Mouse (Mus musculus) intestine, embryonic 14.5 days (tissue): ENCODE data around the gene Gm11937. TPM values are rescaled to one million over a fixed set of nuclear protein-coding genes. Genes with fewer than 3 reads are reported as not detected.
"Not testable (repeated sequence)": the region's sequence is repeated elsewhere in the genome, so short reads cannot be mapped to it uniquely, and the experiment has no call there.

Experiments used
- ATAC-seq: fragments of 200-750 bp; cut with Nextera tagmentation; replicated peaks from 2 replicates; pipeline ENCODE4 v1.8.0; 2017; ENCODE audit warnings: low read depth, moderate number of reproducible peaks, moderate TSS enrichment, moderate library complexity; ENCODE audit not compliant: low FRiP score, low TSS enrichment
- DNase-seq: peaks from one replicate; pipeline ENCODE4 v3.0.0-alpha.2; 2018; ENCODE audit warnings: low spot score
- H3K27ac ChIP-seq: fragments of 300-500 bp; sonication (generic); 2 replicates; pipeline ENCODE4 v1.5.1; 2014; ENCODE audit warnings: low read depth, mild to moderate bottlenecking, control low read depth
- H3K27me3 ChIP-seq: fragments of 300-500 bp; sonication (generic); replicated peaks from 2 replicates; pipeline ENCODE4 v1.6.1; 2014; ENCODE audit warnings: low read length, control low read depth; ENCODE audit not compliant: control insufficient read depth, insufficient read depth
- H3K36me3 ChIP-seq: fragments of 300-500 bp; sonication (generic); 2 replicates; pipeline ENCODE4 v1.6.1; 2014; ENCODE audit warnings: low read length, control low read depth; ENCODE audit not compliant: control insufficient read depth, insufficient read depth
- H3K4me1 ChIP-seq: fragments of 300-500 bp; sonication (generic); replicated peaks from 2 replicates; pipeline ENCODE4 v1.6.1; 2014; ENCODE audit warnings: low read length, control low read depth, mixed read lengths; ENCODE audit not compliant: control insufficient read depth, insufficient read depth
- H3K4me2 ChIP-seq: fragments of 300-500 bp; sonication (generic); 2 replicates; pipeline ENCODE4 v1.6.1; 2014; ENCODE audit warnings: low read length
- H3K4me3 ChIP-seq: fragments of 300-500 bp; sonication (generic); 2 replicates; pipeline ENCODE4 v1.5.1; 2014; ENCODE audit warnings: low read depth, low read length, control low read depth, mixed read lengths
- H3K9ac ChIP-seq: fragments of 300-500 bp; sonication (generic); 2 replicates; pipeline ENCODE4 v1.6.1; 2014; ENCODE audit warnings: mild to moderate bottlenecking, low read length
- H3K9me3 ChIP-seq: fragments of 300-500 bp; sonication (generic); 2 replicates; pipeline ENCODE4 v1.6.1; 2016; ENCODE audit warnings: low read length, control low read depth; ENCODE audit not compliant: control insufficient read depth
- WGBS: fragments of 180-500 bp; shearing (Covaris S2); extraction: QIAGEN DNeasy Blood & Tissue Kit; methylation state at CpG from one replicate; pipeline ENCODE4 v1.1.7; 2014; 5-methylcytosine and 5-hydroxymethylcytosine counted together
- polyA plus RNA-seq: library from polyadenylated mRNA; unstranded; fragments of >200 nt; fragmentation: Nextera tagmentation; extraction: Ambion mirVana; gene quantifications from 2 replicates; pipeline ENCODE4 v1.2.1, GENCODE M21; 2014

Gm11937 gene
- polyA plus RNA-seq = not detected in 2 replicates

DNA sequence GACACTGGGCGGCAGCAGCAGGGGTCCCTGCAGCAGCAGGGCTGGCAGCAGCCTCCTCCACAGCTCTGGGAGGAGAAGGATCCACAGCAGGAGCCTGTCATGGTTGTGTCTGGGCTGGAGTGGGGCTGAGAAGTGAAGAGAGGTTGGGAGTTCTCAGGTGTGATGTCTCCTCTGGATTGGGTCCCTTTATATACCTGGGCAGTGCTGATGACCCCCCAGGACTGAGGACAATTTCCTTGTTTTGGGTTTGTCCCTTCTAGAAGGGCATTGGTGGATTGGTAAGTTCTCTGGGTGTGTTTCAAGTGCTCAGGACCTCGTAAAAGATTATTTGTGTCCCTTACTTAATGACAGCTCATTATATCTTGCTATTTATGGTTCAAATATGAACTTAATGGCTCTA is at the start of gene Gm11937:
TSS of gene Gm11937 (minus strand) at position 101 of the 400 bp plus-strand sequence.
- H3K4me3 ChIP-seq, H3K27ac ChIP-seq, H3K9me3 ChIP-seq, H3K4me1 ChIP-seq, DNase-seq, H3K27me3 ChIP-seq, H3K36me3 ChIP-seq, ATAC-seq, H3K9ac ChIP-seq, H3K4me2 ChIP-seq: not testable (repeated sequence)
- 47% methylated on average over 2 of the region's 2 CpGs for WGBS

DNA sequence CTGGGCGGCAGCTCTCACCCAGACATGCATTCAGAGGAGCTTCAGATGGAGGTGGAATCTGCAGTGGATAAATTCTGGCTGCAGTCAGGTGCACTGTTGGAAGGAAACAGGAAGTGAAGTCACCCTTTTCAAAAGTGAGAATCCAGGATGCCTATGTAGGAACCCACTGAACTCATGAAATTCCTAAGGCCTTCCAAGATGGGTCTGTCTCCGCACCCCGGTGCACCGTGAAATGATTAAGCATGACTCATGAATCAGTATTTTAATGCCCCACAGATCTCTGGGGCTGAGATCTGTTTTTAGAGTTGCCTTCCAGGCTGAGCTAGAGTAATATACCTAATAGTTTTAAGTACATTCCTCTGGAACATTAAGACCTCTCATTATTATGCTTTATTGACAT is 49.3 kb upstream of the Gm11937 start:
- H3K27ac ChIP-seq = no peak overlapping the region
- no peak overlapping the region for H3K9ac ChIP-seq
- H3K27me3 ChIP-seq = no peaks in the 10 kb centered on the region
- H3K4me2 ChIP-seq = no peak overlapping the region
- H3K4me1 ChIP-seq = no peaks in the 10 kb centered on the region
- H3K4me3 ChIP-seq = no peak overlapping the region
- no peak for ATAC-seq
- H3K9me3 ChIP-seq = no peaks in the 10 kb centered on the region
- no peak for DNase-seq
- no peaks in the 10 kb centered on the region for H3K36me3 ChIP-seq
- WGBS = 80% methylated on average over 4 of the region's 4 CpGs

DNA sequence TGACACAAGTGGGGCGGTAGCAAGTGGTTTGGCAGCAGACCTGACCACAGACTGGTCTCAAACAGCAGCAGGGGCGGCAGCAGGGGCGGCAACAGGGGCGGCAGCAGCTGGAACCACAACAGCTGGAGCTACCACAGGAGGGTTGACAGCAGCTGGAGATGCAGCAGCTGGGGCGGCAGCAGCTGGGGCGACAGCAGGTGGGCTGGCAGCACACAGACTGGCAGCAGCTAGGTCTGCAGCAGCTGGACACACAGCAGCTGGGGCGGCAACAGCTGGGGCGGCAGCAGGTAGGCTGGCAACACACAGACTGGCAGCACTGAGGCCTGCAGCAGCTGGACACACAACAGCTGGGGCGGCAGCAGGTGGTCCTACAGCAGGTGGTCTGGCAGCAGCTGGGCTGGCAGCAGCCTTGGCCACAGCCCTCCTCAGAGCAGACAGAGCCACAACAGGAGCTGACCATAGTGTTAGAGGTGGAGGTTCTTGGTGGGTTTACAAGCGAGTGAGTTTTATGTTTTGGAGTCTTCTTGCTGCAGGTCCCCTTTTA is 48.5 kb upstream of the Gm11937 start, which contains the start of gene Gm11563:
TSS of gene Gm11563 (minus strand) at position 494 of the 544 bp plus-strand sequence.
- not testable (repeated sequence) for DNase-seq, H3K9ac ChIP-seq, H3K4me2 ChIP-seq, H3K27ac ChIP-seq, H3K27me3 ChIP-seq, H3K4me1 ChIP-seq, H3K9me3 ChIP-seq, H3K4me3 ChIP-seq, ATAC-seq, H3K36me3 ChIP-seq
- WGBS = 58% methylated on average over 10 of the region's 10 CpGs

DNA sequence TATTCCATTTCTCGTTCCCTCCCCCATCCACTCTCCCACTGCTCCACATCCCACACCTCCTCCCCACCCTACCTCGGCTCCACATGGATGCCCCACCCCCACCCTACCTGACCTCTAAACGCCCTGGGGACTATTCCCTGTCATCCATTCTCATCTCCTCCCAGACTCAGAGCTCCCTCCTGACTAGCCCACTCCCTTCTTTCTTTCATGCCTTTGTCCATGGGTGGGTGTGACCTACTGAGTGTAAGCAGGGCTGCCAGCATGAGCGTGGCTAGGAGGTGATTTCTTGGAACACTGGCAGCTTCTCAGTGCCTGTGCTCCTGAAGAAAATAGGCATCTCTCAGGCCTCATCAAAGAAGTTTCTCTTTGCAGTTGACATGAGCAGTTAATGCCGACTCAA is 47.1 kb upstream of the Gm11937 start:
- no peak overlapping the region for H3K4me2 ChIP-seq
- ATAC-seq (no peak), DNase-seq (no peak)
- no peaks in the 10 kb centered on the region for H3K27me3 ChIP-seq
- no peaks in the 10 kb centered on the region for H3K36me3 ChIP-seq
- H3K4me1 ChIP-seq = no peaks in the 10 kb centered on the region
- H3K27ac ChIP-seq = no peak overlapping the region
- H3K4me3 ChIP-seq = no peak overlapping the region
- 41% methylated on average over 5 of the region's 5 CpGs for WGBS
- no peaks in the 10 kb centered on the region for H3K9me3 ChIP-seq
- H3K9ac ChIP-seq = no peak overlapping the region

DNA sequence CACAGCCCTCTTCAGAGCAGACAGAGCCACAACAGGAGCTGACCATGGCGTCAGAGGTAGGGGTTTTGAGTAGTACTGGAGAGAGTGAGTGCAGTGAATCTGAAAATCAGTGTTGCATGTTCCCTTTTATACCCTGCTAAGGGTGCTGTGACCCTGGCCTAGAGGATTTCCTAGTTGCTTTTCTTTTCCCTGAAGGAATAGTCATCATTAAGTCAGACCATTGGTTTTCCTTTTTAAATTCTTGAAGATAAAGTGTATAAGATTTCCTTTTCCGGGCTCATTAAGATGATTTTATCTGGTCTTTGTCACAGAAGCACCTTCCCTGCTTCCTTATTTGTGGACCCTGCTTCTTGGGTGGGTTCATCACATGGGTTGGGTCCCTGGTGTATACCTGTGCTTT is 40.1 kb upstream of the Gm11937 start, which contains the start of gene Gm11555:
TSS of gene Gm11555 (minus strand) at position 101 of the 400 bp plus-strand sequence.
- Histone ChIP-seq H3K27me3 (no peaks in the 10 kb centered on the region), H3K4me1 (no peaks in the 10 kb centered on the region), H3K27ac (no peak within 1 kb of the TSS), H3K9ac (no peak within 1 kb of the TSS), H3K9me3 (no peaks in the 10 kb centered on the region), H3K4me3 (no peak within 1 kb of the TSS), H3K4me2 (no peak within 1 kb of the TSS), H3K36me3 (no peaks in the 10 kb centered on the region)
- WGBS = 84% methylated on average over 2 of the region's 2 CpGs
- DNase-seq = no peak
- no peak for ATAC-seq

DNA sequence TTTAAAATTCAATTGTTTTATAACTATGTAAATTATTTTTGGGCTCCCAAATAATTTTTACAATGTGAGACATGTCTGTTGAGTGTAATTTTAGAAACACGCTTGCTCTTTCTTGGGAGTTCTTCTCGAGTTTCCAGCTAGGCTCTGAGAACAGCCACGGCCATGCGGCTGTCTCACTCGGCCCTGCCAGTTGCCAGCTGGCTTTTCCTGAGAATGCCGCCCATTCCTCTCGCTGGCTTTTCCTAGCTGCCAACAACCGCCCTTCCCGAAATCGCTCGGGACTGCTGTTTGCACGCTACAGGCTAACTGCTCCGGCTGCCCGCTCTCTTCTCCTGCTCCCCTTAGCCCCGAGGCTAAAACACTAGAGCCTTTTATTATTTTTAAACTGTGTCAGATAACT is 36.5 kb upstream of the Gm11937 start:
- Histone ChIP-seq H3K36me3 (no peaks in the 10 kb centered on the region), H3K4me3 (no peak overlapping the region), H3K4me1 (no peaks in the 10 kb centered on the region), H3K9me3 (no peaks in the 10 kb centered on the region), H3K27ac (no peak overlapping the region), H3K4me2 (no peak overlapping the region), H3K27me3 (no peaks in the 10 kb centered on the region), H3K9ac (no peak overlapping the region)
- ATAC-seq = no peak
- WGBS = 86% methylated on average over 15 of the region's 15 CpGs
- no peak for DNase-seq

DNA sequence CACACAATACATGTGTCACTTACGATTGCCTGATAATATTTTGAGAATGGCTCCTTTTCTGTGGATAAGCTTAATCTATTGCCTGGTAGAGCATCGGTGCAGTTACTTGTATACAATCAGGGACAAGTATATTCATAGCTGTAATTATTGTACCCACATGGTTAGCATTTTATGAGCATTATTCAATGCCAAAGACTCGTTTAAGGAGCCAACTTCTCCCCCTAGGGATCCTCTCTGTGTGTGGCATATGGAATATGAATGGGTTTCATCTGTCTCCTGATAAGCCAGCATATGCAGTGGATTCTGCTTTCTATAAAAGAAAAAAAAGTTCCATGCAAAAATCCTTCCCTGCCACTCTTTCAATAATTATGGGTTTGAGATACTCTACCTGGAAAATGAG is 34.4 kb upstream of the Gm11937 start:
- Histone ChIP-seq H3K4me2 (no peak overlapping the region), H3K4me1 (no peaks in the 10 kb centered on the region), H3K27me3 (no peaks in the 10 kb centered on the region), H3K9me3 (no peaks in the 10 kb centered on the region), H3K9ac (no peak overlapping the region), H3K27ac (no peak overlapping the region), H3K36me3 (no peaks in the 10 kb centered on the region), H3K4me3 (no peak overlapping the region)
- ATAC-seq (no peak), DNase-seq (no peak)
- 74% methylated on average over 3 of the region's 3 CpGs for WGBS

DNA sequence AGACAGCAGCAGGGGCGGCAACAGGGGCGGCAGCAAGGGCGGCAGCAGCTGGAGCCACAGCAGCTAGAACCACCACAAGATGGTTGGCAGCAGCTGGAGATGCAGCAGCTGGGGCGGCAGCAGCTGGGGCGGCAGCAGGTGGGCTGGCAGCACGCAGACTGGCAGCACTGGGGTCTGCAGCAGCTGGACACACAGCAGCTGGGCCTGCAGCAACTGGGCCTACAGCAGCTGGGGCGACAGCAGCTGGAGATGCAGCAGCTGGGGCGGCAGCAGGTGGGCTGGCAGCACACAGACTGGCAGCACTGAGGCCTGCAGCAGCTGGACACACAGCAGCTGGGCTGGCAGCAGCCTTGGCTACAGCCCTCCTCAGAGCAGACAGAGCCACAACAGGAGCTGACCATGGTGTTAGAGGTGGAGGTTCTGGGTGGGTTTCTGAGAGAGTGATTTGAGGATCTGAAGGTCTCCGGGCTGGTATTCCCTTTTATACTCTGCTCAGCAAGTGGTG is 33.7 kb upstream of the Gm11937 start, which contains the start of gene Krtap4-7:
TSS of gene Krtap4-7 (minus strand) at position 455 of the 505 bp plus-strand sequence.
- H3K4me2 ChIP-seq, H3K9me3 ChIP-seq, H3K27ac ChIP-seq, H3K9ac ChIP-seq, H3K4me3 ChIP-seq, H3K27me3 ChIP-seq, H3K4me1 ChIP-seq, ATAC-seq, H3K36me3 ChIP-seq, DNase-seq: not testable (repeated sequence)
- WGBS = 77% methylated on average over 9 of the region's 9 CpGs

DNA sequence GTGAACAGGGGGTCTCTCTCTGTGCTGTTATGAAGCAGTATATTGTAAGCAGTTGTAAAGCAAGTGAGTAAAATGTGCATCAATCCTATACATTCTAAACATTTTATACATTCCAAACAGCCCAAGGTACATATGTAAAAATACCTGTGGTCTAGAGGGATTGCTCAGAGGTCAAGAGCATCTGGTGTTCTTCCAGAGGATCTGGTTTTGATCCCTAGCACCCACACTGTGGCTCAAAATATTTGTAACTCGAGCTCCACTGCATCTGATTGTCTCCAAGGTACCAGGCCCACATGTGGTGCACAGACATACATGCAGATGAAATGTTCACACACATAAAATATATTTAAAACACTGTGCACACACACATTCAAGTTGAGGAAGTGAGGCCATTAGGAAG is 30.9 kb upstream of the Gm11937 start:
- WGBS = 23% methylated on average over 1 of the region's 1 CpGs
- no peaks in the 10 kb centered on the region for H3K4me1 ChIP-seq
- H3K9me3 ChIP-seq = no peaks in the 10 kb centered on the region
- no peaks in the 10 kb centered on the region for H3K27me3 ChIP-seq
- no peak overlapping the region for H3K27ac ChIP-seq
- no peaks in the 10 kb centered on the region for H3K36me3 ChIP-seq
- ATAC-seq (no peak), DNase-seq (no peak)
- no peak overlapping the region for H3K4me2 ChIP-seq
- no peak overlapping the region for H3K9ac ChIP-seq
- H3K4me3 ChIP-seq = no peak overlapping the region
